ENCODE assay signal across 8 mouse cellular contexts in genomic region chr1:86154133-86154823, GRCm38 (mm10). TPM values are rescaled to one million over a fixed set of nuclear protein-coding genes. Genes with fewer than 3 reads are reported as not detected.
DNase-seq lines count a peak whose midpoint lies in the region; ATAC-seq and TF ChIP-seq lines count a peak whose summit lies in the region.

Gene Armc9, plus strand, starts transcription at chr1:86154780.

- in situ Hi-C loops in Patski (cut with MboI; ENCODE audit: low pct_unique_long_range_greater_than_20kb), result no loop called here

- WGBS in hindbrain, embryonic 14.5 days, result 4% methylated on average over 40 of the region's 40 CpGs

- POLR2A ChIA-PET in Patski (lab: Charles Lee), result interaction anchor here (0.7 to 1.1 kb wide), 3 partner anchors 8 to 27 kb away, joined by 3 to 5 read pairs (median 3); no protein-coding TSS in a partner anchor

- H3K9ac ChIP-seq in hindbrain, embryonic 14.5 days, result peak within 1 kb of the TSS; percentile 78

- no peak for TF ChIP-seq CTCF in Patski (IDR thresholded peaks at IDR 0.05)

- peak within 1 kb of the TSS; percentile 75 for H3K4me3 ChIP-seq in hindbrain, embryonic 14.5 days (replicated peaks; ENCODE audit: low read length)

- H3K4me2 ChIP-seq in hindbrain, embryonic 14.5 days (replicated peaks), result peak within 1 kb of the TSS; percentile 85

- no peaks in the 10 kb centered on the region for H3K27me3 ChIP-seq in Patski
- no peaks in the 10 kb centered on the region for H3K27me3 ChIP-seq in hindbrain, embryonic 14.5 days (ENCODE audit: control insufficient read depth, insufficient read depth, low read length)

- H3K9me3 ChIP-seq in hindbrain, embryonic 14.5 days (ENCODE audit: control insufficient read depth, low read length), result no peaks in the 10 kb centered on the region

- peaks cover 22% of the 10 kb centered on the region for H3K36me3 ChIP-seq in hindbrain, embryonic 14.5 days (replicated peaks; ENCODE audit: control insufficient read depth, insufficient read depth)

- CTCF ChIA-PET in Patski (lab: Charles Lee), result interaction anchor here (0.7 to 3.8 kb wide), 4 partner anchors 10 to 25 kb away, joined by 3 to 15 read pairs (median 8); no protein-coding TSS in a partner anchor

- ATAC-seq in Patski, result peak; percentile 92
- ATAC-seq in hindbrain, embryonic 14.5 days (ENCODE audit: low FRiP score), result peak; percentile 100

- H3K4me1 ChIP-seq in hindbrain, embryonic 14.5 days (replicated peaks; ENCODE audit: control insufficient read depth, insufficient read depth, low read length), result peaks cover 12% of the 10 kb centered on the region

- no peak for DNase-seq in Patski (ENCODE audit: low read depth, low spot score)
- DNase-seq in cerebellum, postnatal 14 days, result peak; percentile 94 to 95
- DNase-seq in frontal cortex, postnatal 25 days (ENCODE audit: low spot score in 2 of 2), result peak; percentile 86 to 93
- DNase-seq in hindbrain, embryonic 14.5 days (ENCODE audit: low spot score), result peak; percentile 96
- DNase-seq in layer of hippocampus, postnatal 36 days, result peak; percentile 95
- DNase-seq in lung, postnatal 36 days, result peak; percentile 98
- DNase-seq in retina, postnatal 1 day, result peak; percentile 97
- DNase-seq in urinary bladder, adult 18-20 months (ENCODE audit: low spot score in 2 of 2), result peak; percentile 85 to 94

- H3K27ac ChIP-seq in hindbrain, embryonic 14.5 days, result peak within 1 kb of the TSS; percentile 76

RNA-seq across cellular contexts. Expression of gene Armc9, which starts in this region (rescaled TPM):
- polyA plus RNA-seq in Patski (2021), result 34.2 TPM
- polyA plus RNA-seq in hindbrain, embryonic 14.5 days (2014; fragmentation: Nextera tagmentation; extraction: Ambion mirVana), result 32.3 and 33.0 TPM in 2 replicates
- total RNA-seq in layer of hippocampus, postnatal 36 days (2021), result 10 to 100 TPM; 38.1 to 44.0 TPM
